Mouse (Mus musculus) kidney, adult 2 months (tissue): ENCODE data around the gene Stip1.

ENCODE experiments used
- CTCF ChIP-seq: fragments of 200-500 bp; conservative IDR thresholded peaks from 2 replicates; pipeline ENCODE4 v1.5.1; 2011; ENCODE audit warnings: low read depth, mild to moderate bottlenecking, control low read depth, low read length, moderate library complexity, mixed read lengths; ENCODE audit not compliant: insufficient read depth, insufficient read length
- POLR2A ChIP-seq: fragments of 200-500 bp; IDR thresholded peaks from one replicate; pipeline ENCODE4 v1.6.1; 2011; ENCODE audit warnings: low read depth, low read length, control low read depth

DNA sequence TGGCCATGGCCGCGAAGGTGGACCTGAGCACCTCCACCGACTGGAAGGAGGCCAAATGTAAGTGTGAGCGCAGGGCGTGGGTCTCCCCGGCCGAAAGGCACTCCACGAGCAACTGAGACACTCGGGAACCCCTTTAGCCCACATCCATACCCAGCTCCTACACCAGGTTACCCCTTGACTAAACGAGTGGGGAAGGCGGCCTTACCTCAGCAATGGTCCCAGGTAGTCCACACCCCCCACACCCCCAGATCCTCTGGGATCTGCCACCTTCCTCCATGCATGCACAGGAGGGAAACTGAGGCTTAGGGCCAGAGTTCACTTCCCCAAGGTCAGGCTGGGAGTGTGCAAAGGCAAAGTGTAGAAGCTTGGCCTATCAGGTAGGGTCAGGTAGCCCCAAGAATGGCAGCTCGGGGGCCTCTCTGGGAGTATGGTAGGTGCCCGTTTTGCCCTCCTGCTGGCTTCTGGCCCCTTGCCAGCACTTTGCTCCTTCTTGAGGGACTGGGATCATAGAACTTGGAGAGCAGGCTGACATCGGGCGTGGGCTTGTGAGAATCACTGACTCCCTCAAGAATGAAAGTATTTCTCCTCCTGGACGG, 17.5 kb upstream of the Stip1 start:
- TF ChIP-seq CTCF (no peak), POLR2A (no peak)
